Mouse (Mus musculus): ENCODE measurements around the gene Rsrc1. TPM values are rescaled to one million over a fixed set of nuclear protein-coding genes. Genes with fewer than 3 reads are reported as not detected.

The Rsrc1 gene
- polyA plus RNA-seq, 1 experiment from 2014 or later, result 34.8 TPM

DNA sequence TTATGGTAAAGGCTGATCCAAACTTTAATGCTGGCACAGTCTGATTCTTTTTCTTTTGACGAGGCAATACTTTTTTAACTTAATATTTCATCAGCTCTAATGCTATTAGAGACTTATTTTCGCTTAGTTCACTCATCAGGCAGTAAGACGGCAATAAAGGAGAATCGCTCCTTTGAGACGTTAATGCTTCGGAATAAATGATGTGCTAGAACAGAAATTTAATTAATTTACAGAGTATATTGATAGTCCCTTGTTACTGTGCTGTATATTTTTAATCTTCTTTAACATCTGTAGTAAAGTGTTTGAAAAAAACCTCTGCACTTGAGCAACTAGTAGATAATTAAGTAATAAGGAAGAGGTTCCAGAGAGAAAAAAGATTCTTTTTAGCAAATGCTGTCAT lies 308.3 kb downstream of the Rsrc1 start:
- Histone ChIP-seq H3K27me3 (ENCODE audit: control insufficient read depth, insufficient read depth, low read length) (no peaks in the 10 kb centered on the region), H3K4me3 (replicated peaks; ENCODE audit: low read length) (no peak overlapping the region), H3K4me2 (replicated peaks) (no peak overlapping the region), H3K27ac (no peak overlapping the region), H3K36me3 (replicated peaks; ENCODE audit: control insufficient read depth, insufficient read depth) (no peaks in the 10 kb centered on the region), H3K9ac (no peak overlapping the region), H3K4me1 (replicated peaks; ENCODE audit: control insufficient read depth, insufficient read depth, low read length) (no peaks in the 10 kb centered on the region), H3K9me3 (ENCODE audit: control insufficient read depth, low read length) (no peaks in the 10 kb centered on the region)
- ATAC-seq (ENCODE audit: low FRiP score) (no peak), DNase-seq (ENCODE audit: low spot score) (no peak)
- 63% methylated on average over 6 of the region's 6 CpGs for WGBS

DNA sequence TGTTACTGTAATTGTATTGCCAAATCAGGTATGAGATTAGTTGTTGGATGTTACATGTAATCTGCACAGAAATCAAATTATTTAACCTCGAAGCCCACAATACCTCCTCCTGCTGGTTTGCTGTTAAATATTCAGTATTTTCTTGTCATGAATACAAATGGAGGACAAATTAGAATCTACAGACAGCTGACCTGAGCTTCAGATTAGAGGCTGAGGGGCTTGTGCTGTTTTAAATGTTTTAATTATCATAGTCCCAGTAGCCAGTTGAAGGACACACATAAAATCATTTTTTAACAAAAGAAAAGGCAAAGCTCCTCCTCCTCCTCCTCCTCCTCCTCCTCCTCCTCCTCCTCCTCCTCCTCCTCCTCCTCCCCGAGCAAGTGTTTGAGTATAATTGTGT lies 327.5 kb downstream of the Rsrc1 start:
- H3K4me1 ChIP-seq (replicated peaks; ENCODE audit: control insufficient read depth, insufficient read depth, low read length), result peaks cover 11% of the 10 kb centered on the region; the same call in 1 of the 2 replicates
- H3K4me2 ChIP-seq (replicated peaks), result no peak overlapping the region
- no peak for DNase-seq (ENCODE audit: low spot score)
- no peak overlapping the region for H3K27ac ChIP-seq
- no peaks in the 10 kb centered on the region for H3K36me3 ChIP-seq (replicated peaks; ENCODE audit: control insufficient read depth, insufficient read depth)
- H3K27me3 ChIP-seq (ENCODE audit: control insufficient read depth, insufficient read depth, low read length), result no peaks in the 10 kb centered on the region
- 16% methylated on average over 2 of the region's 2 CpGs for WGBS
- no peak for ATAC-seq (ENCODE audit: low FRiP score)
- no peak overlapping the region for H3K4me3 ChIP-seq (replicated peaks; ENCODE audit: low read length)
- no peaks in the 10 kb centered on the region for H3K9me3 ChIP-seq (ENCODE audit: control insufficient read depth, low read length)
- no peak overlapping the region for H3K9ac ChIP-seq

DNA sequence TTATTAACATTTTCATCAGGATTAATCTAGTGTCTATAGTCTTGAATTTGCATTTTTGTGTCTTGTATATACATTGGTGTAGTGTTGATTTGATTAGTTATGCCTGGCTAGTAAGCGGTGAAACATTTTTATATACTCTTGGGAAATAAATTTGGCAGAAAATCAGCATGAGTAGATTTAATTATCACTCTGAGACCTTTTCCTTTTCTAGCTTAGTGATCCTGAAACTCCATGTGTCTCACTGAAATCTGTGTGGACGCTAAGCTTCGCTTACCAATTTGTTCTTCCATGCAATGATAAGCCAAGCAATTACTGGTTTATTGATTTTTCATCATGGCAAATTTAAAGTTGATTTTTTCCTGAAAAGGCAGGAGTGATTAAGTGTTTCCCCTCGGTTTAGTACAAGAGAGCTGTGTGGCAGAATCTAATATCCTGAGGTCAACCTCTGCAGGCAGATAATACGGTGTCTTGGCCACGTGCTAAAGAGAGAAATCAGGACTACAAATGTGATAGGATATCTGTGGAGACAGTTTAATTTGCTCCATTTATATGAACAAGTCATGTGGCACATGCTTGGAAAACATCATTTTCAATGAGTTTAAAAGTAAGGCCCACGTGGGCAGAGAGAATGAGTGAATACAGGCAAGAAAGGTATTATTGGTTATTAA lies 328.6 kb downstream of the Rsrc1 start:
- Histone ChIP-seq H3K27me3 (ENCODE audit: control insufficient read depth, insufficient read depth, low read length) (no peaks in the 10 kb centered on the region), H3K36me3 (replicated peaks; ENCODE audit: control insufficient read depth, insufficient read depth) (no peaks in the 10 kb centered on the region), H3K9ac (no peak overlapping the region), H3K9me3 (ENCODE audit: control insufficient read depth, low read length) (no peaks in the 10 kb centered on the region), H3K4me2 (replicated peaks) (peak overlapping the region; percentile 19; the same call in 1 of the 2 replicates), H3K27ac (no peak overlapping the region), H3K4me3 (replicated peaks; ENCODE audit: low read length) (no peak overlapping the region), H3K4me1 (replicated peaks; ENCODE audit: control insufficient read depth, insufficient read depth, low read length) (peaks cover 11% of the 10 kb centered on the region; the same call in 1 of the 2 replicates)
- 27% methylated on average over 7 of the region's 7 CpGs for WGBS
- peak; percentile 62 for DNase-seq (ENCODE audit: low spot score)
- peak; percentile 55; the same call in 1 of the 2 replicates for ATAC-seq (ENCODE audit: low FRiP score)

DNA sequence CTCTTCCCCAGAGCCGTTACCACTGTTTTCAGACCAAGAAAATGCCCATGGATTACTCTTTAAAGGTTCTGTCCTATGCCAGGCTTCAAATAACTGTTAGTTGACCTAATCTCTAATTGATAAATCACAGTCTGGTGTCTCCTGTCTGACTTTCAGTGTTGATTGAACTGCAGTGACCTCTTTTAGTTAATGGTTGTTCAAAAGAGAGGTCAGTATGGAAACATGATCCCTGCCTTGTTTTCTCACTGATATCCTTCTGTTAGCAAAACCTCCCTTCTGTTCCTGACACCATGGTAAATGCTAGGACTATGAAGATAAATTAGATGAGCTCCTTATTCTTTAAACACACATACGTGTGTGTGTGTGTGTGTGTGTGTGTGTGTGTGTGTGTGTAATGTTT lies 330.2 kb downstream of the Rsrc1 start:
- Histone ChIP-seq H3K4me1 (replicated peaks; ENCODE audit: control insufficient read depth, insufficient read depth, low read length) (peaks cover 11% of the 10 kb centered on the region; the same call in 1 of the 2 replicates), H3K27ac (no peak overlapping the region), H3K4me2 (replicated peaks) (no peak overlapping the region), H3K4me3 (replicated peaks; ENCODE audit: low read length) (no peak overlapping the region), H3K27me3 (ENCODE audit: control insufficient read depth, insufficient read depth, low read length) (no peaks in the 10 kb centered on the region), H3K36me3 (replicated peaks; ENCODE audit: control insufficient read depth, insufficient read depth) (no peaks in the 10 kb centered on the region), H3K9me3 (ENCODE audit: control insufficient read depth, low read length) (no peaks in the 10 kb centered on the region), H3K9ac (no peak overlapping the region)
- WGBS, result 67% methylated on average over 2 of the region's 2 CpGs
- ATAC-seq (ENCODE audit: low FRiP score) (no peak), DNase-seq (ENCODE audit: low spot score) (no peak)

DNA sequence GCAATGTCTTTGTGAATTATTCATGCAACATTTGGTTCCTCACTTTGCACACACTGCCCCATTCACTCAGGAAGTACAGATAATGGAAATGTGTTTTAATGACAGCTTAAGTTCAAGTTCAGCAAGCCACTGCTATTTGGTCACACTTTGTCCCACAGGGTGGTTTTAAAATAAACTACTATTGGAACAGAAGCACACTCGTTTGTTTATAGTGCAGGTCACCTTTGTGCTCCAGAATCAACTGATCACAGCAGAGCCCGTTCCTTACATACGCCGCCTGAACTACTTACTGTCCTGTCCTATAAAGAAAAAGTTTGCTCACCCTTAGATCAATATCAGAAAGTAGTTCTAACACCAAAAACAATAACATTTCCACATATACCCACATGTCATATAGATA lies 341.2 kb downstream of the Rsrc1 start:
- H3K4me3 ChIP-seq (replicated peaks; ENCODE audit: low read length), result no peak overlapping the region
- H3K9ac ChIP-seq, result no peak overlapping the region
- no peaks in the 10 kb centered on the region for H3K4me1 ChIP-seq (replicated peaks; ENCODE audit: control insufficient read depth, insufficient read depth, low read length)
- no peaks in the 10 kb centered on the region for H3K27me3 ChIP-seq (ENCODE audit: control insufficient read depth, insufficient read depth, low read length)
- no peak overlapping the region for H3K4me2 ChIP-seq (replicated peaks)
- 73% methylated on average over 4 of the region's 4 CpGs for WGBS
- H3K36me3 ChIP-seq (replicated peaks; ENCODE audit: control insufficient read depth, insufficient read depth), result no peaks in the 10 kb centered on the region
- ATAC-seq (ENCODE audit: low FRiP score) (no peak), DNase-seq (ENCODE audit: low spot score) (no peak)
- no peaks in the 10 kb centered on the region for H3K9me3 ChIP-seq (ENCODE audit: control insufficient read depth, low read length)
- H3K27ac ChIP-seq, result no peak overlapping the region

DNA sequence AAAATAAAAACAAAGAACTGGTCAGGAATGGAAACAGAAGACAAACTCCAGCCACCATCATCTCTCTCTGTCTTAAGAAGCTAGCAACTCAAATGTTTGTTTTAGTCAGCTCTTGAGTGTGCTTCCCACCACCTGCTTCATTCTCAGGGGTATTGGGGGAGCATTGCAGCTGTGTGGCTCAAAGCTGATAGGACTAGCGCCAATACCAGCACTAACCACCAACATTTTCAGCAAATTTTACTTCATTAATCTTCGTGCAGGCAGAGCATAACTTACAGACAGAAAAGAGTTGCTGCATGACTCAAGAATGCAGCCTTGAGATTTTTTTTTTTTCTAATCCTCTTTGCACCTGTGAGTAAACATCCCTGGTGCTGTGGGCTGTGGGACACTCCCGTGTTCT lies 358.4 kb downstream of the Rsrc1 start:
- no peaks in the 10 kb centered on the region for H3K36me3 ChIP-seq (replicated peaks; ENCODE audit: control insufficient read depth, insufficient read depth)
- no peak overlapping the region for H3K4me2 ChIP-seq (replicated peaks)
- no peaks in the 10 kb centered on the region for H3K9me3 ChIP-seq (ENCODE audit: control insufficient read depth, low read length)
- H3K4me1 ChIP-seq (replicated peaks; ENCODE audit: control insufficient read depth, insufficient read depth, low read length), result peaks cover 5% of the 10 kb centered on the region
- no peak overlapping the region for H3K9ac ChIP-seq
- no peak overlapping the region for H3K4me3 ChIP-seq (replicated peaks; ENCODE audit: low read length)
- WGBS, result 53% methylated on average over 3 of the region's 3 CpGs
- no peaks in the 10 kb centered on the region for H3K27me3 ChIP-seq (ENCODE audit: control insufficient read depth, insufficient read depth, low read length)
- no peak overlapping the region for H3K27ac ChIP-seq
- no peak for ATAC-seq (ENCODE audit: low FRiP score)
- DNase-seq (ENCODE audit: low spot score), result no peak

DNA sequence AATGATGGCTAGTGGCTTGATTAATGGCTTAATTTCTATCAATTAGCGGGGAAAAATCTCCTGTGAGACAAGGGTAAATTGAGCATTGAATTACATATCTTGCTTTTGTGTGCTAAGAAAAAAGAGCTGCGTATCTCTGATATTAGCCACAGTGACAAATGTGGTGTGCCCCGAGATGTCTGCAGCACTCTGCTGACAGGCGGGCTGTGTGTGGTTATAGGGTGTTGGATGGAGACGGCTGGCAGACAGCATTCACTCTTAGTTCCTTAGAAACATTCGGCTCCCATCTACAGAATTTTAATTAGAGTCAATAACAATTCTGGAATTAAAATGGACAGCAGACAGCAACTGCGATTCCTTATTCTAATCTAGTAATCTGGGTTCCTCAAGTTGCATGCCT lies 359.7 kb downstream of the Rsrc1 start:
- H3K36me3 ChIP-seq (replicated peaks; ENCODE audit: control insufficient read depth, insufficient read depth), result no peaks in the 10 kb centered on the region
- no peak overlapping the region for H3K4me2 ChIP-seq (replicated peaks)
- DNase-seq (ENCODE audit: low spot score), result no peak
- H3K9me3 ChIP-seq (ENCODE audit: control insufficient read depth, low read length), result no peaks in the 10 kb centered on the region
- 32% methylated on average over 7 of the region's 7 CpGs for WGBS
- 0 out of 2 replicates have a peak overlapping the region, but pooled peaks have one; percentile 20 for H3K9ac ChIP-seq
- no peak overlapping the region for H3K4me3 ChIP-seq (replicated peaks; ENCODE audit: low read length)
- peaks cover 5% of the 10 kb centered on the region for H3K4me1 ChIP-seq (replicated peaks; ENCODE audit: control insufficient read depth, insufficient read depth, low read length)
- H3K27me3 ChIP-seq (ENCODE audit: control insufficient read depth, insufficient read depth, low read length), result no peaks in the 10 kb centered on the region
- no peak overlapping the region for H3K27ac ChIP-seq
- no peak for ATAC-seq (ENCODE audit: low FRiP score)

DNA sequence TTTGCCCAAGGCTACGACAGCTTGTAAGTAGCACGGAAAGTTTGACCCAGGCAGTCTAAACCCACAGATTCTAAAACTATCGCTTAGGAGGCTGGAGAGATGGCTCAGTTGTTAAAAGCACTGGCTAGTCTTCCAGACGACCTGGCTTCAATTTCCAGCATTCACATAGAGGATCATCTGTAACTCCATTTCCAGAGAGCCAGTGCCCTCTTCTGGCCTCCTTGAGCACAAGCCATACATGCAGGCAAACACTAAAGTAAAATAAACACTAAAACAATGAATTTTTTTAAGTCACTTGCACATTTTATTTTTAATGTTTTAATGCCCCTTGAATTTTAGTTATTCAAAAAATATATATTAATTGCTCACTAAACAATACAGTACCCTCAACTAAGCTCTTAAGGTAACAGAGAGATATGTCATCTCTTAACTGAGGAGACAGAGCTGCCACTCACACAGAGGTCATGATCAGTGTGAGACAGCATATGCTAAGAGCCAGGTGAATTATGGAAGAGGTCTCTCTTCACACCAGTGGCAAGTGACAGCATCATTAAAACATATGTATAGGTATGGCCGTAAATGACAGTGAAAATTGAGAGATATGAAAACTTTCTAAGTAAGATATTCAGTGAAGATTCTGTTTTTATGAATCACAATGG lies 361.9 kb downstream of the Rsrc1 start:
- Histone ChIP-seq H3K4me2 (replicated peaks) (no peak overlapping the region), H3K27me3 (ENCODE audit: control insufficient read depth, insufficient read depth, low read length) (no peaks in the 10 kb centered on the region), H3K4me1 (replicated peaks; ENCODE audit: control insufficient read depth, insufficient read depth, low read length) (peaks cover 5% of the 10 kb centered on the region), H3K9me3 (ENCODE audit: control insufficient read depth, low read length) (no peaks in the 10 kb centered on the region), H3K27ac (no peak overlapping the region), H3K36me3 (replicated peaks; ENCODE audit: control insufficient read depth, insufficient read depth) (no peaks in the 10 kb centered on the region), H3K4me3 (replicated peaks; ENCODE audit: low read length) (no peak overlapping the region), H3K9ac (no peak overlapping the region)
- DNase-seq (ENCODE audit: low spot score), result peak; percentile 61
- no peak for ATAC-seq (ENCODE audit: low FRiP score)
- 63% methylated on average over 5 of the region's 5 CpGs for WGBS

DNA sequence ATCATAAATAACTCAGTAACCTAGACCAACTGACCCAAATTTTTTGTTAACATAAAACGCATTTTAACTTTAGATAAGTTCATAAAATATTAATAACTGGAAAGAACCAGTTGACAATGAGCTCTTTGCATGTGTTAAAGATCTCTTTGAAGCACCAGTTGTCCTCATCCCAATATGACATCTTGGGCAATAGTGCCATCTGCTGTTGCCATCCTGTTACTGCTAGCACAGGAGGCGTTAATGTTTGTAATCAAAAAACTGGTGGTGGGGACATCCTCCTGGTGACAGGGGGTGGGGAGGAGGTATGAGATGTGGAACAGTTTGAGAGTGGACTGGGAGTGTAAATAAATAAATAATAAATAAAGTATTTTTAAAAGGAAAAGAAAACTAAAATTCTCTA lies 363.4 kb downstream of the Rsrc1 start:
- ATAC-seq (ENCODE audit: low FRiP score), result peak; percentile 34; the same call in 1 of the 2 replicates
- H3K4me3 ChIP-seq (replicated peaks; ENCODE audit: low read length), result no peak overlapping the region
- WGBS, result 11% methylated on average over 2 of the region's 2 CpGs
- no peaks in the 10 kb centered on the region for H3K27me3 ChIP-seq (ENCODE audit: control insufficient read depth, insufficient read depth, low read length)
- H3K9ac ChIP-seq, result no peak overlapping the region
- no peak overlapping the region for H3K4me2 ChIP-seq (replicated peaks)
- no peak overlapping the region for H3K27ac ChIP-seq
- H3K36me3 ChIP-seq (replicated peaks; ENCODE audit: control insufficient read depth, insufficient read depth), result no peaks in the 10 kb centered on the region
- DNase-seq (ENCODE audit: low spot score), result peak; percentile 87
- H3K9me3 ChIP-seq (ENCODE audit: control insufficient read depth, low read length), result no peaks in the 10 kb centered on the region
- peaks cover 5% of the 10 kb centered on the region for H3K4me1 ChIP-seq (replicated peaks; ENCODE audit: control insufficient read depth, insufficient read depth, low read length)
